Mouse (Mus musculus) kidney, adult 2 months (tissue): ENCODE measurements around the gene Asb18. TPM values are rescaled to one million over a fixed set of nuclear protein-coding genes. Genes with fewer than 3 reads are reported as not detected.

Experiments
- DNase-seq: peaks from one replicate; pipeline ENCODE4 v3.0.0; 2021
- H3K27ac ChIP-seq: fragments of 200-500 bp; 2 replicates; pipeline ENCODE4 v1.5.1; 2012; ENCODE audit warnings: low read depth, low read length, control low read depth, inconsistent platforms; ENCODE audit not compliant: insufficient read depth
- H3K27me3 ChIP-seq: fragments of 200-500 bp; replicated peaks from 2 replicates; pipeline ENCODE4 v1.6.1; 2012; ENCODE audit warnings: mild to moderate bottlenecking, moderate library complexity, low read length, inconsistent platforms; ENCODE audit not compliant: control insufficient read depth, insufficient read depth
- H3K36me3 ChIP-seq: fragments of 200-500 bp; 2 replicates; pipeline ENCODE4 v1.6.1; 2012; ENCODE audit warnings: mild to moderate bottlenecking, moderate library complexity, low read length, inconsistent platforms; ENCODE audit not compliant: control insufficient read depth, insufficient read depth
- H3K4me1 ChIP-seq: fragments of 200-500 bp; 2 replicates; pipeline ENCODE4 v1.6.1; 2011; ENCODE audit warnings: low read length; ENCODE audit not compliant: control insufficient read depth, insufficient read depth
- H3K4me3 ChIP-seq: fragments of 200-500 bp; 2 replicates; pipeline ENCODE4 v1.5.1; 2011; ENCODE audit warnings: mild to moderate bottlenecking, low read depth, low read length, control low read depth; ENCODE audit not compliant: insufficient read depth
- CTCF ChIP-seq: fragments of 200-500 bp; conservative IDR thresholded peaks from 2 replicates; pipeline ENCODE4 v1.5.1; 2011; ENCODE audit warnings: low read depth, mild to moderate bottlenecking, control low read depth, low read length, moderate library complexity, mixed read lengths; ENCODE audit not compliant: insufficient read depth, insufficient read length
- POLR2A ChIP-seq: fragments of 200-500 bp; IDR thresholded peaks from one replicate; pipeline ENCODE4 v1.6.1; 2011; ENCODE audit warnings: low read depth, low read length, control low read depth
- WGBS: fragments of 180-500 bp; shearing (Covaris S2); methylation state at CpG from one replicate; pipeline ENCODE4 v1.1.7; 2018; 5-methylcytosine and 5-hydroxymethylcytosine counted together
- polyA plus RNA-seq: library from polyadenylated mRNA; depleted of rRNA; stranded (reverse); fragments of >200 nt; gene quantifications from 2 replicates; pipeline ENCODE4 v1.2.3, GENCODE M21; 2012

The Asb18 gene
- polyA plus RNA-seq, 1 experiment, result 0.81 TPM

DNA sequence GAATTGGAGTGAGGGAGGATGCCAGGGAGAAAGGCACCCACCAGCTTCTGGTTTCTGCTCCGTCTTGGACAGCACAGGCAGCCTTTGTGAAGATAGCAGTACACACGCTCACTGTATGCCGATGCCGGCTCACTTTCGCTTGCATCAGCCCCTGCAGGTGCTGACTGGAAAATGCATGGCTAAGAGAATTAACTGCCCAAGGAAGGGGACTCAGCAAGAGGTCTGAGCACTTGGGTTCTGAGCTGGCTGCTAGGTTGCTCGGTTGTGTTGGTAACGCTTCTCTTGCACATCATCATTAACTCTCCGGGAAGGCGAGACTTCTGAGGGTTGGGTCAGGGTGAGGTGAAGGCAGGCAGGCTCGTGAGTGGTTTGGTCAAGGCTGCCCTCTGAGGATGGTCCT is 92.7 kb downstream of the Asb18 start:
- H3K4me1 ChIP-seq, result no peaks in the 10 kb centered on the region; the same call in 1 of the 2 replicates
- no peaks in the 10 kb centered on the region for H3K36me3 ChIP-seq
- no peaks in the 10 kb centered on the region; the same call in 1 of the 2 replicates for H3K27me3 ChIP-seq
- TF ChIP-seq CTCF, result no peak
- no peak for TF ChIP-seq POLR2A
- H3K27ac ChIP-seq, result no peak overlapping the region
- DNase-seq, result no peak
- no peak overlapping the region for H3K4me3 ChIP-seq
- WGBS, result 5% methylated on average over 10 of the region's 10 CpGs

DNA sequence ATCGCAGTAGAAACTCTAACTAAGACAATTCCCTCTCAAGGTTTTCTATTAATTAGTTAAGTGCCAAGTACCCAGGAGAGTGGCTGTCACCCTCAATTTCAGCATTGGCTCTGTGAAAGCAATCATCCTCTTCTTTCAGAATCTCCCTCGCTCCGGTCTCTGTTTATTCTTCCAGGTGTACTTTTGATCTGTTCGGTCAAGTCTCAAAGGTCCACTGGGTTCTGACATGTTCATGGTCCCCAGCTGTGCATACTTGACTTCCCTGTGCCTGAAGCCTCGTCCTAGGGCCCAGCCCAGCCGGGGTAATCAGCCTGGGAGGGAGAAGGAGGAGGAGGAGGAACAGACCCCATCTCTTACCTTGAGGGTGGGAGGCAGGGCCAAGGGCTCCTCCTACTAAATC is 95.3 kb downstream of the Asb18 start:
- Histone ChIP-seq H3K4me3 (no peak overlapping the region), H3K27me3 (no peaks in the 10 kb centered on the region), H3K4me1 (no peaks in the 10 kb centered on the region; the same call in 1 of the 2 replicates), H3K36me3 (no peaks in the 10 kb centered on the region), H3K27ac (no peak overlapping the region)
- WGBS, result 37% methylated on average over 6 of the region's 6 CpGs
- TF ChIP-seq CTCF, result no peak
- no peak for TF ChIP-seq POLR2A
- peak; percentile 70 for DNase-seq

DNA sequence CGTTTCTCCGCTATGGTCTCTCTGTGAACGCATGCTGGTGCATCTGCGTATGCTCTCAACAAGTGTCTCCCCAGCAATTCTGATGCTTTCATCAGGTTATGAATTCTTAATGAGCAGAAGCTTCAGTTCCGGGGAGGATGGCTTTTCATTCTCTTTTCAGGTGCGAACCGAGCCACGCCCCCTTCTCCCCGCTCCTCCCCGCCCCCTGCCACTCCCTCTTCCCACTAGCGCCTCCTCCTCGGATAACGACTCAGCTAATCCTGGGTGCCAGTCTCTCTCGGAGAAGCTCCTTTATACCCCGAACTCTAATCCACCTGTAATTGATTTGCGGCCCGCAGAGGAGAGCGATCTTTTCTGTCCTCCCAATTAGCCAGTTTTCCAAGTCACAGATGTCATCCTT is 96.4 kb downstream of the Asb18 start:
- no peak overlapping the region for H3K4me3 ChIP-seq
- no peak overlapping the region for H3K27ac ChIP-seq
- H3K27me3 ChIP-seq, result no peaks in the 10 kb centered on the region
- 37% methylated on average over 18 of the region's 18 CpGs for WGBS
- no peaks in the 10 kb centered on the region for H3K36me3 ChIP-seq
- DNase-seq, result no peak
- TF ChIP-seq POLR2A (no peak), CTCF (no peak)
- H3K4me1 ChIP-seq, result no peaks in the 10 kb centered on the region; the same call in 1 of the 2 replicates

DNA sequence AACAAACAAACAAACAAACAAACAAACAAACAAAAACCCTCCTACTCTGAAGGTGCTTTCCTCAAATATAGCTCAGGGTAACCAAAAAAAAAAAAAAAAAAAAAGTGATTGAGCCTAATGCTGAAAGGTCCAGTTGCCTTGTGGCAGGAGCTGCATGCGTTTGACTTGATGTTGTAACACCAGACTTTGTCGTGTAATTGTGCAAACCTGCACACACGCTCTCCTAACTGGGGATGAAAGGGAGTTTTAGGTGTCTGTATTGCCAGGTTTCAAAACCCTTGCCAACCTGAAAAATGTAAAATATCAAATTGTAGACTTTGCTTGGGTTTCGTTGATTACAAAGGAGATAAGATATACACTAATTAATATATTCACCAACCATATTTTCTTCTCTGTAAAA is 100.9 kb downstream of the Asb18 start:
- Histone ChIP-seq H3K27ac (no peak overlapping the region), H3K27me3 (no peaks in the 10 kb centered on the region), H3K4me3 (no peak overlapping the region), H3K36me3 (no peaks in the 10 kb centered on the region), H3K4me1 (0 out of 2 replicates have a peak, but pooled peaks cover 2% of the 10 kb centered on the region)
- 81% methylated on average over 4 of the region's 4 CpGs for WGBS
- TF ChIP-seq POLR2A (no peak), CTCF (no peak)
- DNase-seq, result no peak

DNA sequence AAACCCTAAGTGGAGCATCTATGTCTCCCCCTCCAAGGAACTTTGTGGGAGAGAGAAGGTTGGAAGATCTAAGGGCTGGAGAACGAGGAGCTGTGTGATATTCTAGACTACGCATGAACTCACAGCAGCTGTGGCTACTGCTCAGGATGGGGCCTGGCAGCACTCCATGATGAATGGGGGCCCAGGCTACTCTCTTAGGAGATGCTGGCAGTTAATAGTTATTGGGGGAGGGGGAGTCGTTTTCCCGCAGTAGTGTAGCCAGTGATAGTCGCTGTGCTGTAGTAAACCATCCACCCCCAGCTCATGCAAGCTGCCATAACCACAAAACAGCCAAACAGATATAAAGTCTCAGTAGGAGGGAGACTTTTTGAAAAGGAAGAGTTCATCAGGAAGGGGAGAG is 102.1 kb downstream of the Asb18 start:
- DNase-seq, result no peak
- 29% methylated on average over 5 of the region's 5 CpGs for WGBS
- Histone ChIP-seq H3K27me3 (no peaks in the 10 kb centered on the region), H3K4me1 (0 out of 2 replicates have a peak, but pooled peaks cover 2% of the 10 kb centered on the region), H3K4me3 (no peak overlapping the region), H3K36me3 (no peaks in the 10 kb centered on the region), H3K27ac (no peak overlapping the region)
- TF ChIP-seq CTCF, result no peak
- TF ChIP-seq POLR2A, result no peak

DNA sequence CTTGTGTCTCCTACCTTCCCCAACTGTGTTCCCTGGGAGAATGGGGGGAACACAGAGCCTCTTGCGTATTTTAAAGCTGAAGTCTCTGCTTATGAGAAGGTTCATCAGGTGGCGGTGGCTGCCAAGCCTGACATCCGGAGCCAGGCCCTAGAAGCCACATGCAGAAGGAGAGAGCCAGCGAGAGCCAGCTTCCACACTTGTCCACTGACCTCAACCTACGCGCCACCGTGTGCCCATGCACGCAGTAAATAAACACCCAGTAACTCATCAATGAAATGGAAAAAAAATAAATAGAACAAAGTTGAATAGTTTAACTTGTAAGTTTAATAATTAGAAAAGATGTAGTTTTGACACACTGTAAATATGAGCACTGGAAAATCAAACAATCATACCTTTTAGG is 104.7 kb downstream of the Asb18 start:
- TF ChIP-seq CTCF (0 out of 2 replicates have a peak, but pooled peaks have one; percentile 5), POLR2A (no peak)
- H3K36me3 ChIP-seq, result no peaks in the 10 kb centered on the region
- 0 out of 2 replicates have a peak, but pooled peaks cover 2% of the 10 kb centered on the region for H3K4me1 ChIP-seq
- DNase-seq, result peak; percentile 35
- H3K27ac ChIP-seq, result no peak overlapping the region
- no peak overlapping the region for H3K4me3 ChIP-seq
- H3K27me3 ChIP-seq, result no peaks in the 10 kb centered on the region
- 67% methylated on average over 8 of the region's 8 CpGs for WGBS

DNA sequence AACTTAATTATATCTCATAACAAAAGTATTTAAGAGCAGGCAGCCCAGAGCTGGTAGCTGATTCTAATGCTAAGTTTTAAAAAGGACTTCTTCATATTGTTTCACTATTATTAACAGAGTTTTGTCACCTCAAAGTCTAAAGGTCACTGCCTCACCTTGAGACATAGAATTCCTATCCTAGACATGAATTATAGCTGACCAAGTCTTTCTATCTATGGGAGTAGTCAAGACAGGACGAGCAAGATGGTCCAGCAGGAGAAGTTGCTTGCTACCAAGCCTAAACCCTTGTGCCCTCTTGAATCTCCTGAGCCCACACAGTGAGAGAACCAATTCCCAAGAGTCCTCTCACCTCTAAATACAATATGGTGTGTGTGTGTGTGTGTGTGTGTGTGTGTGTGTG is 111.8 kb downstream of the Asb18 start:
- 71% methylated on average over 1 of the region's 1 CpGs for WGBS
- no peak for TF ChIP-seq CTCF
- TF ChIP-seq POLR2A, result no peak
- DNase-seq, result no peak
- no peaks in the 10 kb centered on the region for H3K36me3 ChIP-seq
- H3K27me3 ChIP-seq, result no peaks in the 10 kb centered on the region
- H3K4me1 ChIP-seq, result 0 out of 2 replicates have a peak, but pooled peaks cover 3% of the 10 kb centered on the region
- H3K27ac ChIP-seq, result no peak overlapping the region
- H3K4me3 ChIP-seq, result no peak overlapping the region
